Mouse (Mus musculus): Measurements from ENCODE around the gene Pink1.
"Not testable (repeated sequence)": the region's sequence is repeated elsewhere in the genome, so short reads cannot be mapped to it uniquely, and the experiment has no call there.

Gene Pink1

GRCm38 (mm10) chr4:138342048-138342447, 15.9 kb upstream of the Pink1 start:
- DNase-seq (ENCODE audit: low spot score) = no peak

GRCm38 (mm10) chr4:138341393-138341792, 15.3 kb upstream of the Pink1 start:
- no peak for DNase-seq (ENCODE audit: low spot score)

DNA sequence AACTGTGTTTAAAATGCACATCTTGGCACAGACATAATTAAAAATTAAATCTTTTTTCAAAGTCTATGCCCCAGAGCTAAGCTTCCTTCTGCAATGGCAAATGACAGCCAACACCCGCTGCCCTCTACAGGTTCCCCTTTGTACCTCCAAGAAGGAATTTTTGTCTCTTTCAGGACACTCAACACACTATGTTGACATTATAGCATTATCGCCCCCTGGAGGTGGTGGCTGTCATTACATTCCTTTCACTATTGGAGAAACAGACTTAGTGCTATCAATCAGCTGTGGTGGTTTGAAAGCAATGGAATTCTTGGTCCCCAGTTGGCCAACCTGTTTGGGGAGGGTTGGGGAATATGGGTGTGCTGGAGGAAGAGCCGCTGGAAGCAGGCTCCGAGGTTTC, 13.9 kb upstream of the Pink1 start:
- DNase-seq (ENCODE audit: low spot score) = peak; percentile 67

- DNase-seq (ENCODE audit: low spot score) = no peak
These were observed 11.2 kb upstream of the Pink1 start for GRCm38 (mm10) chr4:138337341-138337740.

GRCm38 (mm10) chr4:138336876-138337275, 10.8 kb upstream of the Pink1 start:
- no peak for DNase-seq (ENCODE audit: low spot score)

- no peak for DNase-seq (ENCODE audit: low spot score)
These were observed 9.5 kb upstream of the Pink1 start for GRCm38 (mm10) chr4:138335648-138336047.

GRCm38 (mm10) chr4:138335036-138335435, 8.9 kb upstream of the Pink1 start:
- DNase-seq (ENCODE audit: low spot score) = no peak

DNA sequence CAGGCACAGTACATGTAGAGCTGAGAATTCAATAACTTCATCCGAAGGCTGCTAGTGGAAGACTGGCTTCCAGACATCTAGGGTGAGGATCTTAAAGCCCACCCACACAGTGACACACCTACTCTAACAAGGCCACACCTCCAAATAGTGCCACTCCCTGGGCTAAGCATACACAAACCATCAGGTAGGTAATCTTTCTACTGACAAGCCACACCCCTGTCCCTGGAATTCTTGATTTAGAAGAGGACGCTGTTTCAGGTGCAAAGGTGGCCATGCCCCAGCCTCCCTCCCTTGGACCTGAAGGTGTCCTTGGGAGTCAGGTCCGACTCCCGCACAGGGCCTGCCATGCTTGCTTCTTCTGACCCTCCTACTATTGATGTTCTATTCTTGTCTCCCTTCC, 7.0 kb upstream of the Pink1 start:
- no peak for DNase-seq (ENCODE audit: low spot score)

- no peak for DNase-seq (ENCODE audit: low spot score)
These were observed 5.5 kb upstream of the Pink1 start for GRCm38 (mm10) chr4:138331647-138332046.

DNA sequence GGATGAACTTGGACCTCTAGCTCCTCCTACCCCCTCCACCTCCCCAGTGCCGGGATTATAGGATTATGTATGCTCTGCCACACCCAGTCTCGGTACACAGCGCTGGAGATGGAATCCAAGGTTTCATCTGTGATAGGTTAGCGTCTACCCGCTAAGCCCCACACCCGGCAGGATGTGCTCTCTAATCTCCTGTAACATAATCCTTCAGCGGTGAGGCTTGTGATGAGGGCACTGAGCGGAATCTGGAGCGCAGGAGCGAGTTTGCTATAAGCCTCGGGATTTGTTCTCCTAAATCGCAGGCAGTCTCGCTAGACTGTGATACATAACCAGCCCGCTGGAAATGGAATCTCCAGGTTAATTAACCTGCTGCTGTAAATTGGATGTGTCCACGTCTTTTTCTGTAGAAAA, 4.2 kb upstream of the Pink1 start:
- DNase-seq (ENCODE audit: low spot score) = no peak

DNA sequence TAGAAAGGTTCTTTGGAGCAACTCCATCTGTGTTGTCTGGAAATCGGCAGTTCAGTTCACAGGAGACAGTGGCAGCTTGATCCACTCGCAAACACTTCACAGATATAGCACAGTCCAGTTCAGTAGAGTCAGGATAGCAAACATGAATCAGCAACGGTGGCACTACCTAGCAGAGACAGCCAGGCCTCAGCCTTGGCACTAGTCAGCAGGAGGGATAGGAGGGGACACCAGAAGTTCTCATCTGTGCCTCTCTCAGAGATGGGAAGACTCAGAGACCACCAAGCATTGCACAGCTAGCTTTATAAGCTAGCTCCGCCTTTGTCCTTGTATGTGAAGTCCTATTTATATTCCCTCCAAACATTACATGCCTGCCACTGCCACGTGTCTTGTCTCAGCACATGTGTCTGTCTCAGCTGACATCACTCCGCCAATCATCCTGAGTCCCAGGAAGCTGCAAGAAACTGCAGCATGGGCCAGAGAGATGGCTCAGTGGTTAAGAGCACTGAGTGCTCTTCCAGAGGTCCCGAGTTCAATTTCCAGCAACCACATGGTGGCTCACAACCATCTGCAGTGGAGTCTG, 1.9 kb upstream of the Pink1 start:
- no peak for DNase-seq (ENCODE audit: low spot score)

GRCm38 (mm10) chr4:138327155-138327554, 1.0 kb upstream of the Pink1 start:
- not testable (repeated sequence) for DNase-seq (ENCODE audit: low spot score)

DNA sequence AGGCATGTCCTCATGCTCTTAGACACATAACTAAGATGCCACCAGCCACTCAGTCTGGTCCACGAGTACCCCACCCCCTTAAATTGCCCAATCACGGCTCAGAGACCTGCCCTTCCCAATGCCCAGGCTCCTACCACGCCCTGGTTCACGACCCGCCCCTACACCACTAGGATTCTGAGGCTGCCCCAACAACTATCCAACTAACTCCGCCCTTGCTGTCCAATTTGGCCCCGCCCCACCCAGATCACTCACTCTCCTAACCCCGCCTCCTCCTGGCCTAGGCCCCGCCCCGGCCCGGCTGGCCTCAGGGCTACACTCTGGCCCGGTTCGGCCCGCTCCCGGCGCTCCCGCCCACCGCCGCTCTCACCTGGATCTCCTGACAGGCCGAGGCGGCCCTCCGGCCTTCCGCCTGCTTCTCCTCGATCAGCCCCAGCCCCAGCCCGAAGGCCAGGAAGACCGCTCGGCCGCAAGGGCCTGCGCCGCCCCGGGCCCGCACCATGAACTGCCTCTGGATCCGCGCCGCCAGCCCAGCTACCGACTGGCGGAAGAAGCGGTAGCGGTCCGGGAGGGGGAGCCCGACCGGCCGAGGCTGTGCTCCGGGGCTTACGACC, 536 bp downstream of the Pink1 start:
- DNase-seq (ENCODE audit: low spot score) = peak; percentile 94

DNA sequence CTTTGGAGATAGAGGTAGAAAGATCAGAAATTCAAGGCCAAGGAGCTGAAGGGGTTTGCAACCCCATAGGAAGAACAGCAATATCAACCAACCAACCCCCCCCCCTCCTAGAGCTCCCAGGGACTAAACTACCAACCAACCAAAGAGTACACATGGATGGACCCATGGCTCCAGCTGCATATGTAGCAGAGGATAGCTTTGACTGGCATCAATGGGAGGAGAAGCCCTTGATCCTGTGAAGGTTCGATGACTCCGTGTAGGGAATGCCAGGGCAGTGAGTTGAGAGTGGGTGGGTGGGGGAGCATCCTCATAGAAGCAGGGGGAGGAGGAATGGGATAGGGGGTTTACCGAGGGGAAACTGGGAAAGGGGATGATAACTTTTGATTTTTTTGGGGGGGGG, 1.7 kb downstream of the Pink1 start:
- no peak for DNase-seq (ENCODE audit: low spot score)

- no peak for DNase-seq (ENCODE audit: low spot score)
These were observed 2.4 kb downstream of the Pink1 start for GRCm38 (mm10) chr4:138323753-138324152.

- DNase-seq (ENCODE audit: low spot score) = no peak
These were observed 3.4 kb downstream of the Pink1 start for GRCm38 (mm10) chr4:138322692-138323091.

DNA sequence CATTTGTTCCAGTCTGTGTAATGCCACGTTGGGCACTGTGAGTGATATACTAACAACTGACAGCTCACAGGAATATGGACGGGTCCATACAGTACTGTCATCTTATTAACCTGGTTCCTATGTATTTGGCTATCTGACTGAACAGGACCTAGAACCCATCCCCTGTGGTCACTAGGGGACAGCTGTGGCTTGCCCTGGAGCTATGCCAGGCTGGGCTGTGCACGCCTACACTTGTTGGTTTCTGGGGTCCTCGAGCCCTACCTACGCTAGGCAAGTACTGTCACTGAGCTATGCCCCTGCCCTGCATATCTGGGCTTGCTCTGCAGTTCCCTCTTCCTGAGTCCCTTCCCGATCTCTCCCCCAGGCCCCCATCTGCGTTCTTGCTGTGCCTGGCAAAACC, 4.6 kb downstream of the Pink1 start:
- no peak for DNase-seq (ENCODE audit: low spot score)

- no peak for DNase-seq (ENCODE audit: low spot score)
These were observed 5.4 kb downstream of the Pink1 start for GRCm38 (mm10) chr4:138320711-138321110.

GRCm38 (mm10) chr4:138319508-138319907, 6.6 kb downstream of the Pink1 start:
- peak; percentile 89 for DNase-seq (ENCODE audit: low spot score)

- DNase-seq (ENCODE audit: low spot score) = peak; percentile 61
These were observed 7.4 kb downstream of the Pink1 start for GRCm38 (mm10) chr4:138318509-138319266.

DNA sequence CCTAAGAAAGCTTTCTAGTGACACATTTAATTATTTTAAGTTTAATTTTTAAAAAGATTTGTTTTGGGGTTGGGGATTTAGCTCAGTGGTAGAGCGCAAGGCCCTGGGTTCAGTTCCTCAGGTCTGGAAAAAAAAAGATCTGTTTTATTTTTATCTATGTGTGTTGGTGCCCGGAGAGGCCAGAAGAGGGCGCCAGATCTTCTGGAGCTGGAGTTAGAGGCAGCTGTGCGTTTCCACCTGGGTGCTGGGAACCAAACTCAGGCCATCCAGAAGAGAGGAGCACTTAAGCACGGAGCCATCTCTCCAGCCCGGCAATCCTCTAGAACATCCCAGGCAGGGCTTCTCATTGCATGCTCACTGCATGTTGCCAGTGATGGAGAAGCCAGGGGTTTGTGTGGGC, 9.7 kb downstream of the Pink1 start:
- DNase-seq (ENCODE audit: low spot score) = no peak

- DNase-seq (ENCODE audit: low spot score) = no peak
These were observed 10.3 kb downstream of the Pink1 start for GRCm38 (mm10) chr4:138315781-138316180.

GRCm38 (mm10) chr4:138313795-138314194, 12.3 kb downstream of the Pink1 start:
- DNase-seq (ENCODE audit: low spot score) = no peak
